Mouse (Mus musculus): ENCODE data around the gene D430041D05Rik. TPM values are rescaled to one million over a fixed set of nuclear protein-coding genes. Genes with fewer than 3 reads are reported as not detected.
A peak's percentile ranks its signal among the peaks of the same experiment; 100 is the strongest.
"Not testable (repeated sequence)": the region's sequence is repeated elsewhere in the genome, so short reads cannot be mapped to it uniquely, and the experiment has no call there.

The D430041D05Rik gene
- polyA plus RNA-seq, 1 experiment, result 1.5 TPM

DNA sequence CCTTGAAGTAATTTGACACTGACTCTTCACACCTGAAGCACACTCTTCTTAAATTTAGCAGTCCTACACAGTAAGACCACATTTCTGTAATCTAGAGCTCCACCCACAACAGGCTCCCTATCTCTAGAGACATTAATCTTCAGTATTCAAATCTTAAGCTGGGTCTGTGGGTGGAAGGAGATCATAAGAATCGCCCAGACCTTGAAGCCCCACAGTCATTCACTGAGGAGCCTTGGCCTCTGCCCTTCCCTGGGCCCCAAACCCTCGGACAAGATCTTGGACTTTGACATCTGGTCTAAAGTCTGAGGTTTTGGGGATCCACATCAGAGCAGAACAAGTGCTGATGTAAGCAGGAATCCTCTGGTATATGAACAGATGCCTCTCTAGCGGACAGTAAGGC, 287.3 kb downstream of the D430041D05Rik start:
- no peak for DNase-seq
- WGBS, result 61% methylated on average over 3 of the region's 3 CpGs
- Histone ChIP-seq H3K4me3 (replicated peaks; ENCODE audit: extremely low read depth, low read depth, low read length) (no peak overlapping the region), H3K4me1 (ENCODE audit: control insufficient read depth, insufficient read depth, low read length) (peaks cover 4% of the 10 kb centered on the region; the same call in 1 of the 2 replicates)
- TF ChIP-seq POLR2A (IDR thresholded peaks at IDR 0.05; ENCODE audit: borderline replicate concordance, extremely low read depth, low read depth, low read length), result no peak
- TF ChIP-seq CTCF (IDR thresholded peaks at IDR 0.05; ENCODE audit: insufficient read depth, low read length), result no peak

DNA sequence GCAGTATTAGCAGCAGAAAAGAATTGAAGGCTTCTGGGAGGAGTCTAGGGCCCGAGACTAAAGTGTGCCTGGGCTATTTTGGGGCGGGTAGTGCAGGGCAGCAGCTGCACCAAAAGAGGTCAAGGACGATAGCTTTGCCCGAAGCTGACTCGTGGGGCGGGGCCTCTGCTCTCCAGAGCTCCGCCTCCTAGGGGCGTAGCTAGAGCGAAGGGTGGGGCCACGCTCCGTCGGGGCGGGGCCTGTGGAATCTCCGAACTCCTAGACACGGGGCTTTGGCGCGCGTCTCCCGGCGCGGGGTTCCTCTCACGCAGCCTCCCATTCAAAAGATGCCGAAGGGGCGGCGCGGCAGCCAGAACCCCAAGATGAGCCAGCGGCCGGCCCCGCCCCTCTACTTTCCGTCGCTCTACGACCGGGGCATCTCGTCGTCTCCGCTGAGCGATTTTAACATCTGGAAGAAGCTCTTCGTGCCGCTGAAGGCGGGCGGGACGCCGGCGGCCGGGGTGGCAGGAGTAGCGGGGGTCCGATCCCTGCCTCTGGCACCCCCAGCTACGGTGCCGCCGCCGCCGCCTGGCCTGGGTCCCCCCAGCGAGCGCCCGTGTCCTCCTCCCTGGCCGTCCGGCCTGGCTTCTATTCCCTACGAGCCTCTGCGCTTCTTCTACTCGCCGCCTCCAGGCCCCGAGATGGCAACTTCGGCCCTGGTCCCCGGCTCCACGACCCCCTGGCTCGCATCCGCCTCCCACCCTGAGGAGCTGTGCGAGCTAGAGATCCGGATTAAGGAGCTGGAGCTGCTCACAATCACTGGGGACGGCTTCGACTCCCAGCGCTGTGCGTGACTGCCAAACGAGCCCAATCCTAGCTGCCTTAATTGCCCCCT, 288.1 kb downstream of the D430041D05Rik start, which contains the start of gene A930018P22Rik:
A930018P22Rik (plus strand) TSS at position 265 of the 874 bp plus-strand sequence.
- Histone ChIP-seq H3K4me1 (ENCODE audit: control insufficient read depth, insufficient read depth, low read length) (peaks cover 4% of the 10 kb centered on the region; the same call in 1 of the 2 replicates), H3K4me3 (replicated peaks; ENCODE audit: extremely low read depth, low read depth, low read length) (peak within 1 kb of the TSS; percentile 68)
- DNase-seq, result peak; percentile 93
- TF ChIP-seq POLR2A (IDR thresholded peaks at IDR 0.05; ENCODE audit: borderline replicate concordance, extremely low read depth, low read depth, low read length) (peak; percentile 18; the same call in 1 of the 2 replicates), CTCF (IDR thresholded peaks at IDR 0.05; ENCODE audit: insufficient read depth, low read length) (no peak)
- WGBS, result under 1% methylated on average over 74 of the region's 74 CpGs

DNA sequence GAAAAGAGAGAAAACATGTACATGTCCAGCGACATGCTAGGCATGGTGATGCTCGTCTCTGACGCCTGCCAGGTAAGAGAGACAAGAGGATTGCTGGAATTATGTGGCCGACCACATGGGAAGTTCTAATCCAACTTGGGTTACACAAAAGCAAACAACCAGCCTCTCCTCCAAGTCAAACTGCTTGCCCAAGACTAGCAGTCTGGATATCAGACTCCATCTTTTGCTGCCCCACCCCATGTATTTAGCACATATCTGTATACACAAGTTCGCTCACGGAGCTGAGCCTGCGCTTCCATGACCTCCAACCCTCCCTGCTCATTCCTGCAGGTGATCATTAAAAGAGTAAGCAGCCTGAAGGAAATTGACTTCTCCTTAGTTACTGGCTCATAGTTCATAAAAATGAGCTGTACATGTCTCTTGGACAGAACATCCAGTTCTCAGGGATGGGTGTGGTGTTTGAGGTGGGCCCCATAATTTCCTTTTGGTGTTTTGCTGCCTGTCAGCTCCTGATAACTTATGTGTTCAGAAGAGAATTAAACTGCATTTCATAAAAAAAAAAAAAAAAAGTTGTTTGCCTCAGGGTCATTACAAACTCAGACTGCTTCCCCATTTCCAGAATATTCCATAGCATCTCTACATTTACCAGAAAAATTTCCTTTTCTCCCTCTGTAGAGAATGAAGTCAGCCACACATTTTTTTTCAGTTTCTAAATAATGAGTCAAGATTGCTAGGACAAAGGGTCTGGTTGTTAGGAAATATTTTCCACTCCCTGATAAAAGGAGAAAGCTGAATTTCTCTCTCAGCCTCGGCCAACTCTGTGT, 288.9 kb downstream of the D430041D05Rik start:
- DNase-seq, result no peak
- WGBS, result 70% methylated on average over 8 of the region's 8 CpGs
- no peak for TF ChIP-seq CTCF (IDR thresholded peaks at IDR 0.05; ENCODE audit: insufficient read depth, low read length)
- no peak for TF ChIP-seq POLR2A (IDR thresholded peaks at IDR 0.05; ENCODE audit: borderline replicate concordance, extremely low read depth, low read depth, low read length)
- Histone ChIP-seq H3K4me1 (ENCODE audit: control insufficient read depth, insufficient read depth, low read length) (peaks cover 4% of the 10 kb centered on the region; the same call in 1 of the 2 replicates), H3K4me3 (replicated peaks; ENCODE audit: extremely low read depth, low read depth, low read length) (peak overlapping the region; percentile 68)

DNA sequence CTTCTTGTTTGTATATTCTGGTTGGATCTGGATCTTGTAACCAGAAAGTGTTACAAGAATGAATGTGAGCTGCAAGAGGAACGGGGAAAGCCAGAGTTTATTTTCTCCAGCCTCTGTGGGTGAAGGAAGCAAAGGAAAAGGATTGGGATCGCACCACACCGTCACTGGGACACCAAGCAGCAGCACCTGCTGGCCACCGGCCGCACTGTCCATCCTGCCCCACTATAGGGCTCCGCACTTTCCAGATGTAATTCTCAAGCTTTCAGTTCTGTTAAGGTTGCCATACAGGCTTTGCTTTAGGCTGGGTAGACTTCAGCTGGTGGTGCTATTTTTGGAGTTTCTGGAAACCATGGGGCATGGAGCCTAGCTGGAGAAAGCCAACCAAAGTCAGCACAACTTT, 290.5 kb downstream of the D430041D05Rik start:
- no peak for DNase-seq
- TF ChIP-seq CTCF (IDR thresholded peaks at IDR 0.05; ENCODE audit: insufficient read depth, low read length), result no peak
- no peak for TF ChIP-seq POLR2A (IDR thresholded peaks at IDR 0.05; ENCODE audit: borderline replicate concordance, extremely low read depth, low read depth, low read length)
- Histone ChIP-seq H3K4me1 (ENCODE audit: control insufficient read depth, insufficient read depth, low read length) (peaks cover 4% of the 10 kb centered on the region; the same call in 1 of the 2 replicates), H3K4me3 (replicated peaks; ENCODE audit: extremely low read depth, low read depth, low read length) (no peak overlapping the region)
- WGBS, result 52% methylated on average over 6 of the region's 6 CpGs

DNA sequence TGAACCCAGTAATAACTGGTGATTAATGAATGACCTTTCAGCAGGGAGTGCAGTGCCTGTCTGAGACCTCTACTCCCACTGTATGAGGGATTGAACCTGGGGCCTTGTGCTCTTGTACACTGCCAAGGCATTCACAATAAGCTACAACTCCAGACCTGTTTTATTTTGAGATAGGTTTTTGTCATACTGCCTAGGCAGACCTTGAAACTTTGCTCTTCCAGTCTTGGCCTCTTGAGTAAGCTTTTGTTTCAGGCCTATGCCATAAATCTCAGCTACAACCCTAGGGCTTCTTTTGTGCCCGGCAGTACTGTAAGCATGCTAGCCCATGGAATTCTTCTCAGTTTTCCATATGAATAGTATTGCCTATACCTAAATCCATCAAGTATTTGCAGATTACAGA, 291.7 kb downstream of the D430041D05Rik start:
- H3K4me1 ChIP-seq (ENCODE audit: control insufficient read depth, insufficient read depth, low read length), result peaks cover 4% of the 10 kb centered on the region; the same call in 1 of the 2 replicates
- H3K4me3 ChIP-seq (replicated peaks; ENCODE audit: extremely low read depth, low read depth, low read length), result no peak overlapping the region
- WGBS, result 81% methylated on average over 1 of the region's 1 CpGs
- TF ChIP-seq POLR2A (IDR thresholded peaks at IDR 0.05; ENCODE audit: borderline replicate concordance, extremely low read depth, low read depth, low read length) (no peak), CTCF (IDR thresholded peaks at IDR 0.05; ENCODE audit: insufficient read depth, low read length) (no peak)
- DNase-seq, result no peak

DNA sequence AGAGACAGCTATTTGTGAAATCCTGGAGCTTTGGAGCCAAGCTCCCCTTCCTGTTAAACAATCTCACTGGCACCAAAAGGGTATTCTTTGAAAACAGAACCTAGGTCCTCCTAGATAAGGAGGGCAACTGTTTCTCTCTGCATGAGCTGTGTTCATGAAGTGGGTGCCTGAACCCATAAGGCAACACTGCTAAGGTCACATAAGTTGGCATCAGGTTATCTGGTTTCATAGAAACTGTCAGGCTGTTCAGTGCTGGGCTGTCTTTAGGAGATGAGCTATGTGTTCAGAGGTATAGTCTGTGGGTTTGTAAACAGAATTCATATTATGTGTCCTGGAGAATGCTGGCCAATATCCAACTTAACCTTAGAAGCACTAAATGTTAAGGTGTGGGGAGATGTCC, 293.6 kb downstream of the D430041D05Rik start:
- DNase-seq; H3K4me1 ChIP-seq (ENCODE audit: control insufficient read depth, insufficient read depth, low read length); H3K4me3 ChIP-seq (replicated peaks; ENCODE audit: extremely low read depth, low read depth, low read length): not testable (repeated sequence)

DNA sequence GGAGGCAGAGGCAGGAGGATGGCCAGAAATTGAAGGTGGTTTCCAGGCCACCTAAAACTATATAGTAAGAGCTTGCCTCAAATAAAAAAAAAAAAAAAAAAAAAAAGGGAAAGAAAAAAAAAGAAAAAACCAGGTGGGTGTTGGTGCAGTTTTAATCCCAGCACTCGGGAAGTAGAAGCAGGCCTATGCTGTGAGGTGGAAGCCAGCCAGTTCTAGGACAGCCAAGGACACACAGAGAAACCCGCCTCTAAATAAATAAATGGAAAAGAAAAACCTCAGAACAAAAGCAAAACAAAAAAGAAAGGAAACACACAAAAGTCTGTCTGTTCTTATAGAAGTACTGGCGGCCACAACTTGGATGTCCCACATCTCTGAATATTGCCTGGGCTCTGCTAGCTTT, 295.9 kb downstream of the D430041D05Rik start:
- 86% methylated on average over 3 of the region's 3 CpGs for WGBS
- Histone ChIP-seq H3K4me3 (replicated peaks; ENCODE audit: extremely low read depth, low read depth, low read length) (no peak overlapping the region), H3K4me1 (ENCODE audit: control insufficient read depth, insufficient read depth, low read length) (no peaks in the 10 kb centered on the region)
- TF ChIP-seq CTCF (IDR thresholded peaks at IDR 0.05; ENCODE audit: insufficient read depth, low read length) (no peak), POLR2A (IDR thresholded peaks at IDR 0.05; ENCODE audit: borderline replicate concordance, extremely low read depth, low read depth, low read length) (no peak)
- DNase-seq, result no peak

DNA sequence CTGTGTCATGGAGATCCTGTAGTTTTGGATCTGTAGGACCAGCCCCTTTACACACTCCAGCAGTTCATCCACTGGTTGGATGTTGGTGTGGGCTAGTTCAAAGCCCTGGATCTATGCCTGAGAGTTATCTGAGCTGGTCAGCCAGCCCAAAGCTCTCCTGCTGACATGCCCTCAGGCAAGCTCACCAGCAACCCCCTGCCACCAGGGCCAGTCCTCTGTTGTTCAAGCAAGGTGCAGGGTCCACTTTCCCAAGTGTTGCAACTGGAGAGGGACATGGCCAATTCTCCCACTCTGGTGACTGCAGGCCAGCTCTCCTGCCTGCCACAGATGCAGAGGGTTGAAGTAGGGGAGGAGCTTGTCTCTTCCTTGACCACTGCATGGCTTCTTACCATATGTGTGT, 297.2 kb downstream of the D430041D05Rik start:
- H3K4me3 ChIP-seq (replicated peaks; ENCODE audit: extremely low read depth, low read depth, low read length); H3K4me1 ChIP-seq (ENCODE audit: control insufficient read depth, insufficient read depth, low read length); DNase-seq: not testable (repeated sequence)

DNA sequence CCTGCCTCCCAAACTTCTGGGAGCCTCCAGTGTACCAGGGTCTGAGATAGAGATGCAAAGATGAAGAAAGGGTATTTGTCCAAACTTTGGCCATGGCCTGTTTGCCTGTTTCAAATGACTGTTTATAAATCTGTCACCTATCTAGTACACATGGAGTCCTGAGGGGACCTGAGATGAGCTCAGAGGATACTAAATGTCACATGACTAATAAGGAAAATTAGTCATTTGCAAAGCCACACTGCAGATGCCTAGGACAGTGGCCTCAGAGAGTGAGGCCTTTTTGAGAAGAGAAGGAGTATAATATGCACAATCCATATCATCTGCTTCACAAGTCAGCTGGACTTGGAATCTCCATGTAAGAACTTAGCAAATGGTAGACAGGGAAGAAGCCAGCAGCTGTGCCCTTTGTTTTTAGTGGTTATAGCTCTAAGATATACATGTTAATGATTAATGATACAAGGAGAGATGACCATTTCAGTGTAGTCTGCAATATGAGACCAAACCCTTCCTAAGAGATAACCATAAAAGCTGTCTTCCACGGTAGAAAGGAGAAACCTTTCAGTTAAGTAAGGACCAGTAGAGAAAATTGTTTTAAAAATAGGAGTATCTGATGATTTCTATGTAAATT, 299.5 kb downstream of the D430041D05Rik start:
- not testable (repeated sequence) for H3K4me3 ChIP-seq (replicated peaks; ENCODE audit: extremely low read depth, low read depth, low read length); H3K4me1 ChIP-seq (ENCODE audit: control insufficient read depth, insufficient read depth, low read length); DNase-seq
- WGBS, result no CpG with 5 or more reads among the region's 1 CpGs

Data from lung, adult 2 months (tissue).